Mouse (Mus musculus): ENCODE measurements around the gene Stk38l. TPM values are rescaled to one million over a fixed set of nuclear protein-coding genes. Genes with fewer than 3 reads are reported as not detected.
A peak's percentile ranks its signal among the peaks of the same experiment; 100 is the strongest.

Gene Stk38l
- total RNA-seq (2021), result 10 to 100 TPM; 16.5 to 16.6 TPM

- intact Hi-C loops (cut with DNase I), result loop anchor here (5.0 kb wide), 1 partner anchor 38 kb away; no protein-coding TSS in a partner anchor
- DNase-seq (ENCODE audit: extremely low spot score in 1 of 2, low spot score in 2 of 2), result peak; percentile 93 to 96
Observed at GRCm38 (mm10) chr6:146724581-146725383, at the start of gene Stk38l. Stk38l (plus strand) TSS chr6:146724995.

- intact Hi-C loops (cut with DNase I), result no loop called here
- no peak for DNase-seq (ENCODE audit: extremely low spot score in 1 of 2, low spot score in 2 of 2)
Observed at GRCm38 (mm10) chr6:146676904-146677303, 47.9 kb upstream of the Stk38l start.

GRCm38 (mm10) chr6:146678136-146679070 is 46.4 kb upstream of the Stk38l start:
- intact Hi-C loops (cut with DNase I), result no loop called here
- no peak for DNase-seq (ENCODE audit: extremely low spot score in 1 of 2, low spot score in 2 of 2)

DNA sequence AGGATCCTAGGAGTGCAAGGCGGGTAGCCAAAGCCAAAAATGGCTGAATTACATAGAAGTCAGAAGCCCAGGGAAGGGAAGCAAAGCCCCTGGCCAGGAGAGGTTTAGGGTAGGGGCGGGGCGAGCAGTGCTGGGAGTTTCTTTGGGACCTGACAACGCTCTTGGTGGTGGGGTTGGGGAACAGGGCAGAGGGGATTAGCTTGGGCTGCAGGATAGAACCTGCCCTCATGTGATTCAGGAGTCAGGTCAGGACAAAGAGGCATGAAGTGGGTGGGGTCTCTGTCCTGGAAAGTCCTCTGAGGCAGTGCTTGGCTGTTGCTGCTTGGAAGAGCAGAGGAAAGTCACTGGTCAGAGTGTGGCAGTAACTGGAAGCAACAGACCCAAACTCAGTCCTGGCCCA is 40.9 kb upstream of the Stk38l start:
- intact Hi-C loops (cut with DNase I), result no loop called here
- no peak for DNase-seq (ENCODE audit: extremely low spot score in 1 of 2, low spot score in 2 of 2)

- DNase-seq (ENCODE audit: extremely low spot score in 1 of 2, low spot score in 2 of 2), result peak in 1 of 2 experiments; percentile 42
Observed at GRCm38 (mm10) chr6:146685781-146686308, 39.0 kb upstream of the Stk38l start.

GRCm38 (mm10) chr6:146686463-146687196 is 38.2 kb upstream of the Stk38l start:
- intact Hi-C loops (cut with DNase I), result no loop called here
- no peak for DNase-seq (ENCODE audit: extremely low spot score in 1 of 2, low spot score in 2 of 2)

More at GRCm38 (mm10) chr6:146685781-146686308, 39.0 kb upstream of the Stk38l start:
- intact Hi-C loops (cut with DNase I), result no loop called here

- intact Hi-C loops (cut with DNase I), result no loop called here
- DNase-seq (ENCODE audit: extremely low spot score in 1 of 2, low spot score in 2 of 2), result no peak
Observed at GRCm38 (mm10) chr6:146688010-146688409, 36.8 kb upstream of the Stk38l start.

DNA sequence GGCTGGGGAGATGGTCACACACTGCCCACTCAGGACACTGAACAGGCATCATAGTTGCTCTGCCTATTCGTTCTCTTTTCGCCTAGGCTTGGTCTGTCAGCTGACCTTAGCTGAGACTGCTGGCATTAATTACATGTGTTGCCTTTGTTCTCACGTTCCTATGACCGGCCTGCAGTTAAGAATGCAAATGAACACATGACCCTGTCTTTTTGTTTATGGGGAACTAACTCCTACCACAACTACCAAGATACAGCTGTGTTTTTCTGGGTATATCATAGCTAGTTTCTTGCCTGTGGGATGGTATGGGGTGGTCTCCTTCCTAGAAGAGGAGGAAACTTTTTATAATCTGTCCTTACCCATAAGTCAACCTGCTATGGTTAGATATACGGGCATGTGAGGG is 35.9 kb upstream of the Stk38l start:
- no peak for DNase-seq (ENCODE audit: extremely low spot score in 1 of 2, low spot score in 2 of 2)
- intact Hi-C loops (cut with DNase I), result no loop called here

DNA sequence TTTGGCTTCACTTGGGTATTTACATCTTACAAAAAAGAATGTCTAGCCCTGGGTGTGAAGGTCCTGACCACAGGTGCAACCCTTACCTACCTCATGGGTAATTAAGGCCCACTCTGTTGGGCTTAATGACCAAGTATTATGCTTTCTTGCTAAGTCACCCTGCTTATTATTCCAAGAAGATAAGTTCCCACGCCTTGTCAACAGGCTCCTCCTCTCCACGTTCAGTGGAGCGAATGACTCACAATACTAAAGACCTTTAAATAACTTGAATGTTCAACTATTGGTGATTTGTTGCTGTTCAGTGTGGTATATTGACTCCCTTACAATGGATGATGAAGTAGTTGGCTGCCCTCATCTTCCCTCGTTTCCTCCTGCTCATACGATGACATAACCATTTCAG is 27.0 kb upstream of the Stk38l start:
- intact Hi-C loops (cut with DNase I), result no loop called here
- DNase-seq (ENCODE audit: extremely low spot score in 1 of 2, low spot score in 2 of 2), result no peak

DNA sequence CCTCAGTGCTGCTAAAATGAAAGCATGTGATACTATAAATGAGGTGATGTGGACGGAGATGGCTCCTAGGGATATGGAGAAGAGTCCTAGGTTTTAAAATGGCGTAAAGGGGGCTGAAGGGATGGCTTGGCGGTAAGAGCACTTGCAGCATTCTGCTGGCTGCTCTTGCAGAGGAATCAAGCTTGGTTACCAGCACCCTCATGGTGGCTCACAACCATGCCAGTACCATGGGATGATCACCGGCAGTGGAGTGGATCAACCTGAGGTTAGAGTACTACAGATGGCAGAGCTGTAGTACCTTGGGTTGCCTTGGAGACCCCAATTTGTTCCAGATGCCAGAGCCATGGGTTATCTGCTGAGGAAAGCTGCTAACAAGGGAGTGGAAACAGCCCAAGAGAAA is 26.4 kb upstream of the Stk38l start:
- intact Hi-C loops (cut with DNase I), result no loop called here
- DNase-seq (ENCODE audit: extremely low spot score in 1 of 2, low spot score in 2 of 2), result no peak

DNA sequence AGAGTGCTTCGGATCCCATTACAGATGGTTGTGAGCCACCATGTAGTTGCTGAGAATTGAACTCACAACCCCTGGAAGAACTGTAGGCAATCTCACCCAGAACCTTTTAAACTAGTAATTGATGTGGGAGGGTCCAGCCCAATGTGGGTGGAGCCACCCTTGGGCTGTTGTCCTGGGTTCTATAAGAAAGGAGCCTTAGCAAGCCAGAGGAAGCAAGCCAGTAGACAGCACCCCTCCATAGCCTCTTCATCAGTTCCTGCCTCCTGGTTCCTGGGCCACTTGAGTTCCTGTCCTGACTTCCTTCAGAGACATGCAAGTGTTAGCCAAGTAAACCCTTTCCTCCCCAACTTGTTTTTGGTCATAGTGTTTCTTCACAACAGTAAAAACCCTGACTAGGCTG is 24.3 kb upstream of the Stk38l start:
- intact Hi-C loops (cut with DNase I), result no loop called here
- DNase-seq (ENCODE audit: extremely low spot score in 1 of 2, low spot score in 2 of 2), result no peak

DNA sequence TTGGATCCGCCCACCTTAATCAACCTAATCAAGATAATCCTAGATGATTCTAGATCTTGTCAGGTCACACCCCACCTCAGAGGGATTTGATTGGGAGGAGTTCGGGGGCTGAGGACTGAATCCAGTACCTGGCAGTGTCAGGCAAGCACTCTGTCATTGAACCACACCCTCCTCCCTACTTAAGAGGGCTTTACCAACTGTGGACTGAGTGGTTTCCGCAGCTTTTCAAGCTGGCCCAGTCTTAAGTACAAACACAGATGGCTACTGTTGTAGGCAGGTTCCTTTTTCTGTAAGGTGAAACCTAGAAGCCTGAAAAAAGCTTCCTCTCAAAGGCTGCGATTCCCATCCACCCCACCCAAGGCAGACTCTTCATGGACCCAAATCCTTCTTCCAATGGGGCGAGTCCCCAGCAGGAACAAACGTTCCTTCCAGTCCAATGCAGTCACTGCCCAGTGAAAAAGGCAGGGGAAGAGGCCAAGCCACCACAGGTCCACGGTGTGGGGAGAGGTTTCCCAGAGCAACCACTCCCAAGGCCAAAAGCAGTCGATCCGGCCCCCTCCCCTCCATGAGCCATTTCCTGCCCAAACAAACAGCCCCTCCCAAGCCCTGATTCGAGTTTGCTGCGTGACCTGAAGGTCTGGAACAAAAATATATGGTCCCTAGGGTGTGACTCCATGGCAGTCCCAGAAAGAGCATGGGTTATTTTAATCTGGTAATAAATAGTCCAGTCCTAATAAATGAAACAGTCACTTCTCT is 22.5 kb upstream of the Stk38l start:
- intact Hi-C loops (cut with DNase I), result no loop called here
- peak in 1 of 2 experiments; percentile 39 for DNase-seq (ENCODE audit: extremely low spot score in 1 of 2, low spot score in 2 of 2)

- DNase-seq (ENCODE audit: extremely low spot score in 1 of 2, low spot score in 2 of 2), result no peak
- intact Hi-C loops (cut with DNase I), result no loop called here
Observed at GRCm38 (mm10) chr6:146703351-146703750, 21.4 kb upstream of the Stk38l start.

GRCm38 (mm10) chr6:146705631-146706030 is 19.2 kb upstream of the Stk38l start:
- no peak for DNase-seq (ENCODE audit: extremely low spot score in 1 of 2, low spot score in 2 of 2)
- intact Hi-C loops (cut with DNase I), result no loop called here

- intact Hi-C loops (cut with DNase I), result no loop called here
- DNase-seq (ENCODE audit: extremely low spot score in 1 of 2, low spot score in 2 of 2), result no peak
Observed at GRCm38 (mm10) chr6:146719606-146720005, 5.2 kb upstream of the Stk38l start.

GRCm38 (mm10) chr6:146723805-146724204 is 990 bp upstream of the Stk38l start:
- intact Hi-C loops (cut with DNase I), result no loop called here
- no peak for DNase-seq (ENCODE audit: extremely low spot score in 1 of 2, low spot score in 2 of 2)

- intact Hi-C loops (cut with DNase I), result loop anchor here (5.0 kb wide), 1 partner anchor 37 kb away; no protein-coding TSS in a partner anchor
- DNase-seq (ENCODE audit: extremely low spot score in 1 of 2, low spot score in 2 of 2), result no peak
Observed at GRCm38 (mm10) chr6:146725384-146725791, 593 bp downstream of the Stk38l start.

- DNase-seq (ENCODE audit: extremely low spot score in 1 of 2, low spot score in 2 of 2), result no peak
- intact Hi-C loops (cut with DNase I), result no loop called here
Observed at GRCm38 (mm10) chr6:146731031-146731430, 6.2 kb downstream of the Stk38l start.
